Mouse (Mus musculus) kidney, embryonic 14.5 days (tissue): ENCODE measurements around the gene Rara. TPM values are rescaled to one million over a fixed set of nuclear protein-coding genes. Genes with fewer than 3 reads are reported as not detected.
A peak's percentile ranks its signal among the peaks of the same experiment; 100 is the strongest.

Experiments used
- ATAC-seq: fragments of 200-750 bp; cut with Nextera tagmentation; 2 replicates; pipeline ENCODE4 v1.8.0; 2017; ENCODE audit warnings: moderate number of reproducible peaks, mild to moderate bottlenecking, moderate TSS enrichment, moderate library complexity; ENCODE audit not compliant: low FRiP score, low TSS enrichment
- H3K27ac ChIP-seq: fragments of 300-500 bp; sonication (generic); 2 replicates; pipeline ENCODE4 v1.5.1; 2014; ENCODE audit warnings: low read depth, mild to moderate bottlenecking, low read length, moderate library complexity, mixed read lengths
- H3K27me3 ChIP-seq: fragments of 300-500 bp; sonication (generic); 2 replicates; pipeline ENCODE4 v1.6.1; 2014; ENCODE audit warnings: mild to moderate bottlenecking, low read length; ENCODE audit not compliant: control insufficient read depth, insufficient read depth
- H3K36me3 ChIP-seq: fragments of 300-500 bp; sonication (generic); 2 replicates; pipeline ENCODE4 v1.6.1; 2014; ENCODE audit warnings: low read length, mixed read lengths; ENCODE audit not compliant: control insufficient read depth, insufficient read depth
- H3K4me1 ChIP-seq: fragments of 300-500 bp; sonication (generic); 2 replicates; pipeline ENCODE4 v1.6.1; 2014; ENCODE audit warnings: low read length, mixed read lengths; ENCODE audit not compliant: control insufficient read depth, insufficient read depth
- H3K4me2 ChIP-seq: fragments of 300-500 bp; sonication (generic); replicated peaks from 2 replicates; pipeline ENCODE4 v1.6.1; 2014; ENCODE audit warnings: low read depth, mild to moderate bottlenecking, low read length
- H3K4me3 ChIP-seq: fragments of 300-500 bp; sonication (generic); 2 replicates; pipeline ENCODE4 v1.5.1; 2014; ENCODE audit warnings: mild to moderate bottlenecking, low read length
- H3K9ac ChIP-seq: fragments of 300-500 bp; sonication (generic); 2 replicates; pipeline ENCODE4 v1.6.1; 2014; ENCODE audit warnings: low read depth, mild to moderate bottlenecking, low read length, moderate library complexity
- H3K9me3 ChIP-seq: fragments of 300-500 bp; sonication (generic); 2 replicates; pipeline ENCODE4 v1.6.1; 2016; ENCODE audit warnings: low read length; ENCODE audit not compliant: control insufficient read depth
- WGBS: fragments of 180-500 bp; shearing (Covaris S2); extraction: QIAGEN DNeasy Blood & Tissue Kit; methylation state at CpG from one replicate; pipeline ENCODE4 v1.1.7; 2014; 5-methylcytosine and 5-hydroxymethylcytosine counted together
- polyA plus RNA-seq: library from polyadenylated mRNA; unstranded; fragments of >200 nt; fragmentation: Nextera tagmentation; extraction: Ambion mirVana; gene quantifications from 2 replicates; pipeline ENCODE4 v1.2.1, GENCODE M21; 2014

The Rara gene
- polyA plus RNA-seq, 1 experiment from 2014 or later, result 36.7 TPM

GRCm38 (mm10) chr11:98964616-98965415 is 37.2 kb downstream of the Rara start:
- Histone ChIP-seq H3K27me3 (no peaks in the 10 kb centered on the region), H3K27ac (peak overlapping the region; percentile 91), H3K4me1 (peaks cover 91% of the 10 kb centered on the region), H3K9ac (peak overlapping the region; percentile 76), H3K4me2 (peak overlapping the region; percentile 99), H3K36me3 (peaks cover 24% of the 10 kb centered on the region), H3K4me3 (peak overlapping the region; percentile 75), H3K9me3 (no peaks in the 10 kb centered on the region)
- ATAC-seq, result no peak
- WGBS, result 23% methylated on average over 15 of the region's 15 CpGs

- Histone ChIP-seq H3K36me3 (peaks cover 32% of the 10 kb centered on the region), H3K9me3 (no peaks in the 10 kb centered on the region), H3K4me2 (peak overlapping the region; percentile 99), H3K27me3 (no peaks in the 10 kb centered on the region), H3K4me1 (peaks cover 96% of the 10 kb centered on the region), H3K4me3 (peak overlapping the region; percentile 11), H3K27ac (peak overlapping the region; percentile 91; the same call in 1 of the 2 replicates), H3K9ac (peak overlapping the region; percentile 76; the same call in 1 of the 2 replicates)
- no peak for ATAC-seq
- WGBS, result 8% methylated on average over 11 of the region's 11 CpGs
These were observed 37.9 kb downstream of the Rara start for GRCm38 (mm10) chr11:98965416-98966077.

- no peak overlapping the region for H3K4me2 ChIP-seq
- no peak overlapping the region for H3K4me3 ChIP-seq
- H3K27ac ChIP-seq, result no peak overlapping the region; the same call in 1 of the 2 replicates
- ATAC-seq, result 0 out of 2 replicates have a peak, but pooled peaks have one; percentile 8
- H3K9ac ChIP-seq, result no peak overlapping the region; the same call in 1 of the 2 replicates
- no peaks in the 10 kb centered on the region for H3K9me3 ChIP-seq
- H3K4me1 ChIP-seq, result peaks cover 95% of the 10 kb centered on the region
- peaks cover 42% of the 10 kb centered on the region for H3K36me3 ChIP-seq
- no peaks in the 10 kb centered on the region for H3K27me3 ChIP-seq
- WGBS, result 34% methylated on average over 9 of the region's 9 CpGs
These were observed 39.0 kb downstream of the Rara start for GRCm38 (mm10) chr11:98966499-98967141.

GRCm38 (mm10) chr11:98968079-98968478 is 40.5 kb downstream of the Rara start:
- Histone ChIP-seq H3K4me1 (peaks cover 80% of the 10 kb centered on the region), H3K4me2 (peak overlapping the region; percentile 22; the same call in 1 of the 2 replicates), H3K9ac (no peak overlapping the region), H3K9me3 (no peaks in the 10 kb centered on the region), H3K36me3 (peaks cover 57% of the 10 kb centered on the region), H3K27me3 (no peaks in the 10 kb centered on the region), H3K27ac (peak overlapping the region; percentile 31), H3K4me3 (no peak overlapping the region)
- ATAC-seq, result no peak
- 67% methylated on average over 16 of the region's 16 CpGs for WGBS

- Histone ChIP-seq H3K4me3 (no peak overlapping the region; the same call in 1 of the 2 replicates), H3K36me3 (peaks cover 65% of the 10 kb centered on the region), H3K9me3 (no peaks in the 10 kb centered on the region), H3K27ac (peak overlapping the region; percentile 31), H3K4me1 (peaks cover 73% of the 10 kb centered on the region), H3K27me3 (no peaks in the 10 kb centered on the region), H3K9ac (no peak overlapping the region), H3K4me2 (peak overlapping the region; percentile 22)
- no peak for ATAC-seq
- 11% methylated on average over 20 of the region's 20 CpGs for WGBS
These were observed 41.3 kb downstream of the Rara start for GRCm38 (mm10) chr11:98968716-98969495.

GRCm38 (mm10) chr11:98969496-98969927 is 41.9 kb downstream of the Rara start:
- no peak overlapping the region for H3K9ac ChIP-seq
- peaks cover 67% of the 10 kb centered on the region for H3K4me1 ChIP-seq
- 30% methylated on average over 17 of the region's 17 CpGs for WGBS
- H3K27me3 ChIP-seq, result no peaks in the 10 kb centered on the region
- H3K27ac ChIP-seq, result peak overlapping the region; percentile 37; the same call in 1 of the 2 replicates
- no peak for ATAC-seq
- H3K9me3 ChIP-seq, result no peaks in the 10 kb centered on the region
- H3K36me3 ChIP-seq, result peaks cover 70% of the 10 kb centered on the region
- H3K4me2 ChIP-seq, result no peak overlapping the region
- H3K4me3 ChIP-seq, result no peak overlapping the region

- Histone ChIP-seq H3K4me1 (peaks cover 59% of the 10 kb centered on the region), H3K4me3 (no peak overlapping the region), H3K9ac (no peak overlapping the region; the same call in 1 of the 2 replicates), H3K4me2 (no peak overlapping the region), H3K36me3 (peaks cover 73% of the 10 kb centered on the region), H3K27me3 (no peaks in the 10 kb centered on the region), H3K27ac (no peak overlapping the region), H3K9me3 (no peaks in the 10 kb centered on the region)
- ATAC-seq, result no peak
- 67% methylated on average over 29 of the region's 29 CpGs for WGBS
These were observed 42.7 kb downstream of the Rara start for GRCm38 (mm10) chr11:98970191-98970925.
